Mouse (Mus musculus): ENCODE results near the gene Pgd. TPM values are rescaled to one million over a fixed set of nuclear protein-coding genes. Genes with fewer than 3 reads are reported as not detected.
"Not testable (repeated sequence)": the region's sequence is repeated elsewhere in the genome, so short reads cannot be mapped to it uniquely, and the experiment has no call there.

Gene Pgd
- polyA plus RNA-seq, 2 experiments from 2014 or later: 41.3 to 86.4 TPM

GRCm38 (mm10) chr4:149131021-149131752 lies 35.4 kb downstream of the Pgd start:
- no peak for ATAC-seq

DNA sequence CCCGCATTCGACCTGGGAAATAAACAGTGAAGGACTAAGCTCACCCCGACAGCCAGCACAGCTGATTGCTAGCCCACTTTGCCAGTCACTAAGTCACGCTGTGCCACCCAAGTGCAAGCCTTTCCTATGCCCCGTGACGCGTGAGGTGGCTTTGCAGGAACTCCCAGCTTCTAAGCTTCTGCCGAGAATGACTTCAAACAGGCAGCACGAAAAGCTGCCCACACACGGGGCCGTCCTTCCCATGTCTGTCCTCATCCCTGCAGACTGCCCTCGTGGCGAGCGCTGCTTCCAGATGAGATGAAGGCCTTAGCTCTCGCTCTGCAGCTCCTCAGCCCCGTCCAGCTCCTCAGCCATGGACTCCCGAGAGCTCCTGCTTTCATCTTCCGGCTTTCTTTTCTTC lies 38.1 kb downstream of the Pgd start:
- no peak for ATAC-seq

- ATAC-seq: no peak
These were observed 39.9 kb downstream of the Pgd start, which contains the start of gene Cort for GRCm38 (mm10) chr4:149126663-149127062. TSS of gene Cort (minus strand) at chr4:149126763.

- ATAC-seq: no peak
These were observed 40.5 kb downstream of the Pgd start for GRCm38 (mm10) chr4:149126115-149126509.

GRCm38 (mm10) chr4:149125341-149126114 lies 41.0 kb downstream of the Pgd start:
- ATAC-seq: no peak

GRCm38 (mm10) chr4:149123432-149123831 lies 43.1 kb downstream of the Pgd start:
- ATAC-seq: no peak

DNA sequence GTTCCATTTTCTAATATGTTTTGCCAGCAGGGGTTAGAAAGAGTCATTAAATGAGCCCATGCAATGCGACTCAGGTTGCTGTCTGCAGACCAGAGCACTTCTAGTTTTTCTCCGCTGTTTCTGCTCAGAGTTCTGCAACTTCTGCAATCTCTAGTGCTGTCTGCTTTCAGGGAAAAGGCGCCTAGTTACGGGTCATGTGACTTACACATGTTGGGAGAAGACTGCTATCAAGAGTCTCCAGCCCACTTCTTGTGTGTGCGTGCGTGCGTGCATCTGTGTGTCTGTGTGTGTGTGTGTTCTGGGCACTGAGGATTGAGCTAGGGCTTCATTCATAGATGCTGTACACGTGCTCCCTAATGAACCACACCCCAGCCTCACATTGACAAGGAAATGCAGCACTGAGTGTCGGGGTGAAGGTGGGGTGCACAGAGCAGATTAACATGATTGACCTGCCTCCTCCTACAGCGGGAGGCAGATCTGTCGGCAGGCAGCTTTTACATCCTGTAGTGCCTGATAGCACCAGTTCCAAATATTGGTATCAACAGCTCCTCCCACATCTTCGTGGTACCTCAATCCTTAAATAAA lies 46.5 kb downstream of the Pgd start:
- ATAC-seq: not testable (repeated sequence)

GRCm38 (mm10) chr4:149103875-149104561 lies 62.6 kb downstream of the Pgd start, which contains the start of gene Dffa:
TSS of gene Dffa (plus strand) at chr4:149104146.
- ATAC-seq: peak; percentile 91

GRCm38 (mm10) chr4:149101456-149101855 lies 65.1 kb downstream of the Pgd start:
- ATAC-seq: no peak

DNA sequence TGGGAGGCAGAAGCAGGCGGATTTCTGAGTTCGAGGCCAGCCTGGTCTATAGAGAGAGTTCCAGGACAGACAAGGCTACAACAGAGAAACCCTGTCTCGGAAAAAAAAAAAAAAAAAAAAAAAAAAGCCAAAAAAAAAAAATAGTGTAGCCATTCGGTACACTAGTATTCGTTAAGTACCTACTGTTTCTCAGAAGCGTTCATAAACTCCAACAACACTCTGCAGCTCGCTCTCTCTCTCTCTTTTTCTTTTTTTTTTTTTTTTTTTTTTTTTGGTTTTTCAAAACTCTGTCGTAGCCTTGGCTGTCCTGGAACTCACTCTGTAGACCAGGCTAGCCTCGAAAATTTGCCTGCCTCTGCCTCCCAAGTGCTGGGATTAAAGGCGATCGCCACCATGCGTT lies 66.1 kb downstream of the Pgd start:
- not testable (repeated sequence) for ATAC-seq

Other genes starting within 250 kb of the Pgd start
- 10 to 100 TPM; 16.2 to 23.5 TPM for gene Pex14, start 66.9 kb downstream of the Pgd start, polyA plus RNA-seq (2017; shearing (Covaris generic))
- gene Dffa, start 62.6 kb downstream of the Pgd start, polyA plus RNA-seq (2017; shearing (Covaris generic)): 10 to 100 TPM; 20.4 to 30.8 TPM
- not detected for gene Cort, start 40.0 kb downstream of the Pgd start, polyA plus RNA-seq (2017; shearing (Covaris generic))
- gene Cenps, start 29.1 kb downstream of the Pgd start, polyA plus RNA-seq (2017; shearing (Covaris generic)): 1 to 10 TPM; 6.8 to 8.5 TPM
- 10 to 100 TPM; 11.9 to 15.0 TPM for gene Kif1b, start 140.9 kb upstream of the Pgd start, polyA plus RNA-seq (2017; shearing (Covaris generic))